Mouse (Mus musculus): ENCODE measurements around the gene Zfp768. TPM values are rescaled to one million over a fixed set of nuclear protein-coding genes. Genes with fewer than 3 reads are reported as not detected.
"Not testable (repeated sequence)": the region's sequence is repeated elsewhere in the genome, so short reads cannot be mapped to it uniquely, and the experiment has no call there.

Zfp768 gene
- polyA plus RNA-seq, 1 experiment from 2014 or later, result 16.7 TPM

DNA sequence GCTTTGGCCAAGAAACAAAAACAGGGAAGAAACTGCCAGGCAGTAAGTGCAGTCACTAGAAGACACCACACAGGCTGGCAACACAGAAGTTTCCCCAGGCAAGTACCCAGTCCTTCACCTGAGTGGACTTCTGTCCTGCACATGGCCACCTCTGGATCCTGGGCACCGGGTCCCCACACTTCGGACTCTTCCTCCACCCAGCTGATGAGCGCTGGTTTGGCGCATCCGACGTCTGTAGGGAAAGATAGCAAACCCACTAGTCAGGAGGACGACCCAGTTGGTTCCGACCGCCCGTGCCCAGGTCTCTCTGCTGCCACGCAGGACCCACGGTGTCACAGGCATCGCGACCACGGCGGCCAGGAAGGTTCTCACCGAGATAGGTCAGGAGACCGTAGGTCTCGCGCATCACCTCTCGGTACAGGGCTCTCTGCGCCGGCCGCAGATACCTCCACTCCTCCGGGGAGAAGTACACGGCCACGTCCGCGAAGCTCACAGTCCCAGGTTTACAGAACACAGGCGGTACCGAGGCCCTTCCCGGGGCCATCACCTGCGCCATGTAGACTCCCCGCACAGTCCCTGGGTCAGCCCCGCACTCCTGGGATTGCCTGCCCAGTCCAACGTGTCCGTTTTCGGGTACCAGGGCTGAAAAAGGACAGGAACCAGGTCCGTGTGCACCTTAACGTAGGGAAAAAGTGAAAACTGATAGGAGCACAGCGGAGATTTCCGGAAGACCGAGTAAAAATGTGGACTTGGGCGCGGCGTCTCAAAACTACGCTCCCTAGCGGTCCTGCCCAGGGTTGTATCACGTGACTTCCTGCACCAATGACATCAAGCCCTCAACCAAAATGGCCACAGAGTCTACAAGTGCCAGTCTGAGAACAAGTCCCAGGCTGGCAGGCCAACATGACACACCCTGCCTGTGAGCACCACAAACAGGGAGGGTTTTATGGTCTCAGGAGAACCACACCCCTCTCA lies 30.2 kb upstream of the Zfp768 start, which contains the start of gene Zfp747:
Zfp747 (minus strand) TSS at position 780 of the 975 bp plus-strand sequence.
- Histone ChIP-seq H3K36me3 (peaks cover 12% of the 10 kb centered on the region), H3K9ac (peak within 1 kb of the TSS; percentile 60), H3K4me2 (replicated peaks) (peak within 1 kb of the TSS; percentile 75), H3K4me3 (replicated peaks) (peak within 1 kb of the TSS; percentile 76), H3K27ac (replicated peaks) (peak within 1 kb of the TSS; percentile 55; the same call in 1 of the 2 replicates)
- not testable (repeated sequence) for H3K4me1 ChIP-seq; H3K27me3 ChIP-seq; H3K9me3 ChIP-seq (replicated peaks)
- peak; percentile 92 for ATAC-seq (ENCODE audit: insufficient number of reproducible peaks, low FRiP score, low TSS enrichment, low read depth)
- WGBS, result 2% methylated on average over 49 of the region's 49 CpGs

DNA sequence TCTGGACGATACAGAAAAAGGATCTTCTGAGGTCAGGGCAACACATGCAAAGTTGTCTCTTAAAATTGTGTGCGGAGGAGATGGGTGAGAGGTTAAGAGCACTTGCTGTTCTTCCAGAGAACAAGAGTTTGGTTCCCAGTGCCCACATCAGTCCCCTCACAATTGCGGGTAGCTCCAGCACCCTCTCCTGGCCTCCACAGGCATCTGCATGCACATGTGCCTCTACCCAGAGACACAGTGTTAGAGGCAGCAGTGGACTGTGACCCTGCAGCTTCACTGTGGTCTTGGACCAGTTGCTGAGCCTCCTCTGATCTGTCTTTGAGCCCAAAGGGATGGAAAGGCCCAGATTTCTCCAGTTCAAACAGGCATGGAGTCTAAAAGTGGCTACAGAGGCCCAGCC lies 26.5 kb upstream of the Zfp768 start:
- H3K4me1 ChIP-seq; ATAC-seq (ENCODE audit: insufficient number of reproducible peaks, low FRiP score, low TSS enrichment, low read depth); H3K27ac ChIP-seq (replicated peaks); H3K4me2 ChIP-seq (replicated peaks); H3K9me3 ChIP-seq (replicated peaks); H3K9ac ChIP-seq; H3K27me3 ChIP-seq; H3K4me3 ChIP-seq (replicated peaks): not testable (repeated sequence)
- H3K36me3 ChIP-seq, result peaks cover 12% of the 10 kb centered on the region
- WGBS, result 82% methylated on average over 3 of the region's 3 CpGs

DNA sequence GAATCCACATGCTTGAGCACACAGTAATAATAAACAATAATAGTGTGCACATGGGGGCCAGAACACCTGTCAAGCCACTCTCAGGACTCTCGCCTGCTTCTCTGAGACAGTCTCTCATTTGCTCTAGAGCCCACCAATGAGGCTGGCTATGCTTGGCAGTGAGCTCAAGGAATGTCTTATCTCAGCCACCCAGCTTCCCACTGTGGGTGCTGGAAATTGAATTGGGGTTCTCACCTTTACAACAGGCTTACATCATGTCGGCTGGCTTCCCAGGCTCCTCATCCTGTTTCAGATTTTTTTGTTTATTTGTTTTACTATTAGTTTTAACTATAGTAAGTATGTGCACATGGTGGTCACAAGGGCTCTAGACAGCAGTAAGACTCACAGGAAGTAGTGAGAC lies 25.8 kb upstream of the Zfp768 start:
- Histone ChIP-seq H3K4me1 (0 out of 2 replicates have a peak, but pooled peaks cover 2% of the 10 kb centered on the region), H3K4me2 (replicated peaks) (no peak overlapping the region), H3K27me3 (no peaks in the 10 kb centered on the region), H3K9me3 (replicated peaks) (no peaks in the 10 kb centered on the region), H3K9ac (no peak overlapping the region), H3K4me3 (replicated peaks) (no peak overlapping the region), H3K36me3 (peaks cover 12% of the 10 kb centered on the region), H3K27ac (replicated peaks) (no peak overlapping the region)
- 76% methylated on average over 2 of the region's 2 CpGs for WGBS
- ATAC-seq (ENCODE audit: insufficient number of reproducible peaks, low FRiP score, low TSS enrichment, low read depth), result no peak

DNA sequence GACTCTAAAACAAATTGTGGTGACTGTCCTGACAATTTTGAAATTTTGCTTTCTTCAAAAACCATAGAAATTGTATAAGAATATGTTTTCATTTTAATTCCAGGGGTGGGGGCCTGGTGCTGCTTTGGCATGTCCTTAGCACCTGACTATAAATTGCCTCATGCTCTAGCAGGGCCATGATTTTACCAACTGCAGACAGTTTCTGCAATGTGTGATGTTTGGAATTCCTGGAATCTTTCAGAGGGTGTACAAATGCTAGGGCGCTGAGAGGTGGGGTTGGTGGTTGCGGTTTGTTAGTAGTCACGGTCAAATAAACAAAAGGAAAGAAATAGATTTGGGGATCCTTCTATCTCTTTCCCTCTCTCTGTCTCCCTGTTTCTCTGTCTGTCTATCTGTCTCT lies 20.9 kb upstream of the Zfp768 start:
- no peak for ATAC-seq (ENCODE audit: insufficient number of reproducible peaks, low FRiP score, low TSS enrichment, low read depth)

DNA sequence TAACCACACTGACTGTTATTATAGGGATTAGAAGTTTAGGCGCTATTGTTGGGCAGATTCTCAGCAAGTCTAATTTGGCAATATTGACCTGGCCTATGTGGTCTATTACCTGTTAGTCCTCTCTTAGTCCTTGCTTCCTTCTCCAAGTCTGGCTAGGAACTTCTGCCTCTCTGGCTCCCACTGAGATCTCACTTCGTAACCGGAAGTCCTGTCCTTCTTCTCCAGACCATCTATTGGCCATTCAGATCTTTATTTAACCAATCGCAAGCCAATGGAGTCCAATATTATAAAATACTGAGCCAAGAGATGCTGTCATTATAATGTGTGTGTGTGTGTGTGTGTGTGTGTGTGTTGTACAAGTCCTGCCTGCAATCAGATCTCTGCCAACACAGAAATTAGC lies 18.8 kb upstream of the Zfp768 start:
- Histone ChIP-seq H3K36me3 (no peaks in the 10 kb centered on the region), H3K9me3 (replicated peaks) (no peaks in the 10 kb centered on the region), H3K27ac (replicated peaks) (no peak overlapping the region), H3K9ac (no peak overlapping the region), H3K4me3 (replicated peaks) (peak overlapping the region; percentile 35; the same call in 1 of the 2 replicates), H3K27me3 (peaks cover 26% of the 10 kb centered on the region; the same call in 1 of the 2 replicates), H3K4me1 (peaks cover 7% of the 10 kb centered on the region), H3K4me2 (replicated peaks) (peak overlapping the region; percentile 62; the same call in 1 of the 2 replicates)
- WGBS, result 52% methylated on average over 4 of the region's 4 CpGs
- no peak for ATAC-seq (ENCODE audit: insufficient number of reproducible peaks, low FRiP score, low TSS enrichment, low read depth)

More for the DNA sequence above, 20.9 kb upstream of the Zfp768 start:
- WGBS, result 74% methylated on average over 3 of the region's 3 CpGs
- H3K9ac ChIP-seq, result no peak overlapping the region
- peaks cover 7% of the 10 kb centered on the region for H3K4me1 ChIP-seq
- no peak overlapping the region for H3K4me3 ChIP-seq (replicated peaks)
- no peak overlapping the region for H3K27ac ChIP-seq (replicated peaks)
- H3K36me3 ChIP-seq, result no peaks in the 10 kb centered on the region
- H3K4me2 ChIP-seq (replicated peaks), result no peak overlapping the region
- H3K27me3 ChIP-seq, result peaks cover 18% of the 10 kb centered on the region; the same call in 1 of the 2 replicates
- no peaks in the 10 kb centered on the region for H3K9me3 ChIP-seq (replicated peaks)

DNA sequence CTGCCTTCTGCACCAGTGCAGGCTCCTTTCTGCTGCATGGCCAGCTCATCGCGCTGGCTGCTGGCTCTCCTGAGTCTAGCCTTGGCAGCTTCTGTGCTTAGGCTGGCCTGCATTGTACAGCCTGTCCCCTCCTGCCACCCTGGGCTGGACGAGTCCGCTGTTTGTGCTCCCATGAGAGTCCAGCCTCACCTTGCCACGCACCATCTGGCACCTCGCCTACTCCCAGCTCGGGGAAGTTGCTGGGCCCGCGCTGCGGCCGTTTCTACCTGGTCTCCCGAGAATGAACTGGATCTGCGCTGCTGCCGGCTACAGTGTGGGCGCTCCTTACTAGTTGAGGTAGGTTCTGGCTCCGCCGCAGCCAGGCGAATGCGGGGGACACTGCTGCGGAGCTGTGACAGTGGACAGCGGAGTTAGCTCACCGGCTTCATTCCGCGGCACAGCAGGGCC lies 18.1 kb upstream of the Zfp768 start:
- Histone ChIP-seq H3K9ac (peak overlapping the region; percentile 27; the same call in 1 of the 2 replicates), H3K27me3 (peaks cover 26% of the 10 kb centered on the region; the same call in 1 of the 2 replicates), H3K36me3 (no peaks in the 10 kb centered on the region), H3K4me2 (replicated peaks) (peak overlapping the region; percentile 62), H3K4me3 (replicated peaks) (peak overlapping the region; percentile 35), H3K9me3 (replicated peaks) (no peaks in the 10 kb centered on the region), H3K4me1 (peaks cover 7% of the 10 kb centered on the region), H3K27ac (replicated peaks) (no peak overlapping the region)
- 2% methylated on average over 24 of the region's 24 CpGs for WGBS
- ATAC-seq (ENCODE audit: insufficient number of reproducible peaks, low FRiP score, low TSS enrichment, low read depth), result no peak

DNA sequence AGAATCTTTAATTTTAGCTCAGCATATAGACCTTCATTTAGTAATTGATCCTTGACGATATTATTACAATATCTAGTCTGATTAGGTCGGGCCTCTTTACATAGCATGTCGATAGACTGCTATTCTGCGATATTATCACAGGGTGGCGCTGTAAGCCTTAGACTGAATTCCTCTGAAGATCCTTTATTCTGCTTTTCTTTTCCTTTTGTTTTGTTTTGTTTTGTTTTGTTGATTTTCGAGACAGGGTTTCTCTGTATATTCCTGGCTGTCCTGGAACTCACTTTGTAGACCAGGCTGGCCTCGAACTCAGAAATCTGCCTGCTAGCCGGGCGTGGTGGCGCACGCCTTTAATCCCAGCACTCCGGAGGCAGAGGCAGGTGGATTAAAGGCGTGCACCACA lies 17.0 kb upstream of the Zfp768 start:
- H3K4me1 ChIP-seq; ATAC-seq (ENCODE audit: insufficient number of reproducible peaks, low FRiP score, low TSS enrichment, low read depth); H3K9me3 ChIP-seq (replicated peaks); H3K9ac ChIP-seq; H3K36me3 ChIP-seq; H3K27ac ChIP-seq (replicated peaks): not testable (repeated sequence)
- 15% methylated on average over 13 of the region's 13 CpGs for WGBS
- peaks cover 26% of the 10 kb centered on the region; the same call in 1 of the 2 replicates for H3K27me3 ChIP-seq
- peak overlapping the region; percentile 29 for H3K4me3 ChIP-seq (replicated peaks)
- peak overlapping the region; percentile 24; the same call in 1 of the 2 replicates for H3K4me2 ChIP-seq (replicated peaks)

DNA sequence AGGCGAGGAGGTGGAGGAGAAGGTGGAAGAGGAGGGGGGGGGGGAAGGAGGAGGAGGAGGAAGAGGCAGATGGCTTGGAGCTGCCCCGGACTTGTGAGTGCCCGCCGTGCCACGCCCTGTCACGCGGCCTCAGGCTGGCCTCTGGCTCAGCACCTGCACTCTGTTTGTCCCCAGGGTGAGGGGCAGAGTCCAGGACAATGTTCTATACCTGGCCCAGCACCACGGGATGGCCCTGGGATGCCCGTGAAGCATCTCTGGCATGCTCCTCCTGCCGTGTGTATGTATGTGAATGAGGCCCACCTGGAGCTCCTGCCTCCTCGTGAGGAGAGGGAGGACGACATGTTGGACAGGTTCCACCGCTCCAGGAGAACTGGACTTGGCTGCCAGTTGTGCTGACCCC lies 16.1 kb upstream of the Zfp768 start:
- Histone ChIP-seq H3K9me3 (replicated peaks) (no peaks in the 10 kb centered on the region), H3K4me3 (replicated peaks) (no peak overlapping the region), H3K27ac (replicated peaks) (no peak overlapping the region), H3K4me2 (replicated peaks) (no peak overlapping the region), H3K27me3 (peaks cover 26% of the 10 kb centered on the region; the same call in 1 of the 2 replicates), H3K9ac (no peak overlapping the region), H3K36me3 (no peaks in the 10 kb centered on the region), H3K4me1 (peaks cover 7% of the 10 kb centered on the region)
- no peak for ATAC-seq (ENCODE audit: insufficient number of reproducible peaks, low FRiP score, low TSS enrichment, low read depth)
- WGBS, result 39% methylated on average over 13 of the region's 13 CpGs

DNA sequence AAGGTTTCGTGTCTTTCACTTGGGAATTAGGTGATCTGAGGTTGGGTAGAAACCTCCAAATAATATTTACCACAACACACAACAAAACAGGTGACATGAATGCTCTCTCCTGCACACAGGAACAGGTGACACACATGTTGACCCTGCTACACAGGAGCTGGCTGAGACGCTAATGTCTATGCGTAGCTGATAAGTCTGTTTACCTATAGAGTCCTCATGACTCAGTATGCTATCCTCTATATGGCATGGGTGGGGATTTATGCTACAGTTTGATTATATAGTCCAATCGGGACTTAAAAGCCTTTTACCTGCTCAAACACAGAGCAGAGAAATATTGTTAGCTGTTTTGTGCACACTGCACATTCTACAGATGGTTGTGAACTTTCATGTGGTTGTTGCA lies 14.9 kb upstream of the Zfp768 start:
- Histone ChIP-seq H3K4me1 (peaks cover 7% of the 10 kb centered on the region), H3K27me3 (peaks cover 26% of the 10 kb centered on the region; the same call in 1 of the 2 replicates)
- WGBS, result 74% methylated on average over 4 of the region's 4 CpGs

DNA sequence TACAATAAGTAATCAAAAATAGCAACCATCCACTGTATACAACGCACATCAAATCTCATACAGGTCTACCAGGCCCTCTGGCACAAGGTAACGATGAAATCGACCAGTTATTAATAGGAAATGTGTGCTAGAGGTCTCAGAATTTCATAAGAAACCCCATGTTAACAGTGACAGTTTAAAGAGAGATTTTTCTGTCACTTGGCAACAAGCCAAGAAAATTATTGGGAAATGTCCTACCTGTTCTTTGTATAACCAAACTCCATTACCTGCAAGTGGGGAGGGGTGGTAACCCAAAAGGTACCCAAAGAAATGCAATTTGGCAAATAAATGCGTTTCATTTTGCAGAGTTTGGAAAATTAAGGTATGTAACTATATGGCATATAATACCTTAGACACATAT lies 13.1 kb upstream of the Zfp768 start:
- Histone ChIP-seq H3K27ac (replicated peaks) (no peak overlapping the region), H3K4me2 (replicated peaks) (no peak overlapping the region), H3K9me3 (replicated peaks) (no peaks in the 10 kb centered on the region), H3K9ac (no peak overlapping the region), H3K36me3 (no peaks in the 10 kb centered on the region), H3K4me3 (replicated peaks) (no peak overlapping the region), H3K27me3 (peaks cover 15% of the 10 kb centered on the region), H3K4me1 (peaks cover 3% of the 10 kb centered on the region)
- no peak for ATAC-seq (ENCODE audit: insufficient number of reproducible peaks, low FRiP score, low TSS enrichment, low read depth)
- WGBS, result 58% methylated on average over 4 of the region's 4 CpGs

More for the DNA sequence above, 14.9 kb upstream of the Zfp768 start:
- Histone ChIP-seq H3K36me3 (no peaks in the 10 kb centered on the region), H3K9me3 (replicated peaks) (no peaks in the 10 kb centered on the region), H3K27ac (replicated peaks) (no peak overlapping the region), H3K9ac (no peak overlapping the region), H3K4me2 (replicated peaks) (no peak overlapping the region), H3K4me3 (replicated peaks) (no peak overlapping the region)
- ATAC-seq (ENCODE audit: insufficient number of reproducible peaks, low FRiP score, low TSS enrichment, low read depth), result no peak

DNA sequence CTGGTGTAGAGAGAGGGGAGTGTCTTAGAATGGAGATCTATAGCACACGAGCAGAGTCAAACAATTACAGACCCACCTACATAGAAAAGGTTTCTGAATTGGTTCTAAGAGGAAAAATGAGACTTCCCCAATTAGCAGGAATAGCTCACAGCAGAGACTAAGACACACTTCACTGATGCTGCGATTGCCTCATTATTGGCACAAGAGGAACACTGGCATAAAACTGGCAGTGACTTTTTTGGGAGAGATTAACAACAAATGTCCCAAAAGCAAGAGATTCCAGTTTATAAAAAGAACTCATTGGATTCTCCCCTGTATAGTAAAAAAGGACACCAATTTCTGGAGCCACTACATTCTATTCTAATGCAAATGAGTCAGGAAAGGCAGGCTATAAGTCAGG lies 12.5 kb upstream of the Zfp768 start:
- peaks cover 12% of the 10 kb centered on the region for H3K27me3 ChIP-seq
- H3K4me3 ChIP-seq (replicated peaks), result no peak overlapping the region
- H3K36me3 ChIP-seq, result no peaks in the 10 kb centered on the region
- no peaks in the 10 kb centered on the region for H3K4me1 ChIP-seq
- no peak overlapping the region for H3K4me2 ChIP-seq (replicated peaks)
- no peak overlapping the region for H3K9ac ChIP-seq
- no peaks in the 10 kb centered on the region for H3K9me3 ChIP-seq (replicated peaks)
- no peak for ATAC-seq (ENCODE audit: insufficient number of reproducible peaks, low FRiP score, low TSS enrichment, low read depth)
- no peak overlapping the region for H3K27ac ChIP-seq (replicated peaks)
- WGBS, result 62% methylated on average over 2 of the region's 2 CpGs
